Mouse (Mus musculus) central nervous system, embryonic 11.5 days (tissue): Measurements from ENCODE around the gene Adamts4. TPM values are rescaled to one million over a fixed set of nuclear protein-coding genes. Genes with fewer than 3 reads are reported as not detected.

Experiments
- polyA plus RNA-seq: library from polyadenylated mRNA; depleted of rRNA; stranded (reverse); fragments of >200 nt; gene quantifications from 2 replicates; pipeline ENCODE4 v1.2.3, GENCODE M21; 2012; rRNA removed

The Adamts4 gene
- polyA plus RNA-seq: 3.2 and 4.1 TPM in 2 replicates

DNA sequence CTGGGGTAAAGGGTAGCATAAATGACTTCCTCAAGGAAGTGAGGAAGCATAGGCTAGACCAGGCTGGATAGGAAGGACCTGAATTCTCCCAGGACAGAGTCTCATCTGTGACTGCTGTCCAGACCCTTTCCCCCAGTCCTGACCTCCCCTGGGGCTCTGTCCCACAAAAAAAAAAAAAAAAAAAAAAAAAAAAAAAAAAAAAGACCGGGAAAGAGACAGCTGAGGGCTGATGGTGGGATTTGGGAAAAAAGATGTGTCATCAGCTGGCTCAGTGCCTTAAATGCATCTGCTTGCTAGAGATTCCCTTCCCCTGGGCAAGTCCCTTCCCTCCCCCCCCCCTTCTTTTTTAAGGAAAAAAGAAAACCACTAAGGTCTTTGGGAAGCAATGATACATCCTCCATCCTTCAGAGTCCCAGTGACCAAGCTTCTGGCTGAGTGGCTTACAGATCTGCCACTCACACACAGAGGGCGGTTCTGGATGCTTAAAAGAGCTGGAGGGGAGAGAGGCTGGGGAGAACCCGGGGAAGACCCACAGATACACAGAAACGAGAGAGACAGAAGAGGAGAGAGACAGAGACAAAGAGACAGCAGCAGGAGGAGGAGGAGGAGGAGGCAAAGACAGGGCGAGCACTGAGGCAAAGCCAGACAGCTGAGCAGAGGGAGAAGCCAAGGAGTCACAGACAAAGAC, at the start of gene Adamts4:
Gene Adamts4 (plus strand): TSS at position 509 of the 688 bp plus-strand sequence.

DNA sequence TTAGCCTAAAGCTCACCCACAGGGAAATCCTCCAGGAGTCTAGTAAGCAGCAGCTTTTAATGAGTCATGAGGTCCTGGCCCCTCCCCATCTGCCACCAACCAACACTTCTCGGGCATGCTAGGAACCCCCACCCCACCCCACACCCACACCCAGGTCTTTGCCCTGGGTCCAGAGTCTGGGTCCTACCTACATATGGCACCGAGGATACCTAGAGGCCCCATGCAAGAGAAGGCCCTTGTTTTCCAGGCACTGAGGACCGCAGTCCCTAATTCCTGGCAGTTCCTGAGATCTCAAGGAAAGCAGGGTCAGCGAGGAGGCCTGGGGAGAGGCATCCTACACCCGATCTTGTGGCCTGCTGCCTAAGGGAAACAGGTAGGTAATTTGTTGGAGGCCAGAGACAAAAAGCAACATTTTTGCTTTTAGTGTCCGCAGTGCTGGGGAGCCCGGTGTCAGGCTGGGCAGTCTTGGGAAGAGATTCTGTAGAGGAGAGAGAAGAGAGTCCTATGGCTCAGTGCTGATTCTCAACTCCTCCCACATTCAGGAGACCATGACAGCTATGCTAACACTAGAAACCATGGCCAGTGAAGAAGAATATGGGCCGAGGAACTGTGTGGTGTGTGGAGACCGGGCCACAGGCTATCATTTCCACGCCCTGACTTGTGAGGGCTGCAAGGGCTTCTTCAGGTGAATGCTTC, 36.3 kb upstream of the Adamts4 start, which contains the start of gene Nr1i3:
Gene Nr1i3 (plus strand): TSS at position 170 of the 696 bp plus-strand sequence.

DNA sequence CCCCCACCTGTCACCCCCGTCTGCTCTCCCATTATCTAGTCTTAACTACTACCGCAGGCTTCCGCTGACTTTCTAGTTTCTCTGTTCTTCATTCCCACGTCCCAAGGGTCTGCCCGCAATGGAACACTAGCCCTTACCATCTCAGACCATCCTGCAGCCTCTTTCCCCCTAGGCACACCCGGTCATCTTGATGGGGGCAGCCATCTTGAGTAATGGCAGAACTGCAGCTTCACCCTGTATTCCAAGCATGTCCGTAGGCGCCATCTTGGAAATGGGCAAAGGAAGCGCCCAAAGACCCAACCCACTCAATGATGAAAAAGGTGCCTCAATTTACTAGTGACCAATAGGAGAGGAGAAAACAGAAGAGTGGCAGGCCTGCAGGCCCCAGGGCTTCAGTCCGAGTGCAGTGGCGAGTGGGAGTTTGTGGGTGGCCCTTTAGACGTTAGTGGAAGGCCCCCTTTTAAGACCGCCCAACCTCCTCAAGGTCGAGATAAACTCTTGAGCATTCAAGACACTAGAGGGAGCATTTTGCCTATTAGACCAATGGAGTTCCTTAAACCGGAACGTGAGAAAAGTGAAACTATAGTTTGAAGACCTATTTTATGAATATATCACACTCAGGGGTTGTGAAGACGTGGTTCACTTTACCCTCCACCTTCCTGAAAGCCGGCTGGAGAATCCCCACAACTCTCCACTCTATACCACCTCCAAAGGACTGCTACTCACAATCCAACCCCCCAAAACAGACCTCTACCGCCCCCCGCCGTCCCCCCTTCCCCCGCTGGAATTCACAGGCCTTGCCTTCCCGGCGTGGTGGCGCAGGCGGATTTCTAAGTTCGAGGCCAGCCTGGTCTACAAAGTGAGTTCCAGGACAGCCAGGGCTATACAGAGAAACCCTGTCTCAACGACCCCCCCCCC, 27.7 kb upstream of the Adamts4 start, which contains the start of gene Tomm40l:
Gene Tomm40l (minus strand): TSS at position 277 of the 918 bp plus-strand sequence.

DNA sequence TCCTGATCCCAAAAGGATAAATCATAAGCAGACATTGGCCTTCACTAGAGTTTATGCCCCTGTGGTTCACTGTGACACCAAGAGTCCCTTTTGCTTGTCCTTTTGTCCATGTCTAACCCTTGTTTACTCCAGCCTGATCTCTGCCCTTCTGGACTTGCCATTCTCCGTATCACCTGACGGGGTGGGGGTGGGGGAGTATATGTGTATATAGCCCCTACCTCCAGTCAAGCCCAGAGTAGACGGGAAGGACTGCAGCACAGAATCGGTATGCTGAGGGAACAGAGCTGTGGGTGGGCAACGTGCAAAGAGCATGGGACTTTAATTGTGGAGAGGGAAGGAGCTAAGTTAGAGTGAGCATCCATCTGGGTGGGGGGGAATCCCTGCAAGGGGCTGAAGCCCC, 25.4 kb upstream of the Adamts4 start, which contains the start of gene Apoa2:
Gene Apoa2 (plus strand): TSS at position 198 of the 400 bp plus-strand sequence.

DNA sequence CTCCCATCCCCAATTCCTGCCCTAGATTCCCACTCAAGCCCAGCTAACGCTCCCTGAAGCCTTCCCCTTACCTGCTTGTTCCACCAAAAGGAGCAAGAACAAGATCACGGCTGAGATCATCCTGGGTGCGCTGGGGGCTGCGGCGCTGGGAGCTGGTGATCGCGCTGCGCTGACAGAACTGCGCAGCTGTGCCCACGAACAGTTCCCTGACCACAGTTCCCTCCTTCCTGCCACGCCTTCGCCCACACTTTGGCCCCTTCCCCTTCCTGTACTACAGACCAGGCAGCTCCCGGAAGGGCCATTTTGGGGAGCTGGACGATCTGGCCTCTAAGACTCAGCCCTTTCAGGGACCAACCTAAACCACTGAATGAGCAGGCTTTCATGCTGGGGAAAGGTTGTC, 16.1 kb upstream of the Adamts4 start, which contains the start of gene Fcer1g:
Gene Fcer1g (minus strand): TSS at position 240 of the 400 bp plus-strand sequence.

DNA sequence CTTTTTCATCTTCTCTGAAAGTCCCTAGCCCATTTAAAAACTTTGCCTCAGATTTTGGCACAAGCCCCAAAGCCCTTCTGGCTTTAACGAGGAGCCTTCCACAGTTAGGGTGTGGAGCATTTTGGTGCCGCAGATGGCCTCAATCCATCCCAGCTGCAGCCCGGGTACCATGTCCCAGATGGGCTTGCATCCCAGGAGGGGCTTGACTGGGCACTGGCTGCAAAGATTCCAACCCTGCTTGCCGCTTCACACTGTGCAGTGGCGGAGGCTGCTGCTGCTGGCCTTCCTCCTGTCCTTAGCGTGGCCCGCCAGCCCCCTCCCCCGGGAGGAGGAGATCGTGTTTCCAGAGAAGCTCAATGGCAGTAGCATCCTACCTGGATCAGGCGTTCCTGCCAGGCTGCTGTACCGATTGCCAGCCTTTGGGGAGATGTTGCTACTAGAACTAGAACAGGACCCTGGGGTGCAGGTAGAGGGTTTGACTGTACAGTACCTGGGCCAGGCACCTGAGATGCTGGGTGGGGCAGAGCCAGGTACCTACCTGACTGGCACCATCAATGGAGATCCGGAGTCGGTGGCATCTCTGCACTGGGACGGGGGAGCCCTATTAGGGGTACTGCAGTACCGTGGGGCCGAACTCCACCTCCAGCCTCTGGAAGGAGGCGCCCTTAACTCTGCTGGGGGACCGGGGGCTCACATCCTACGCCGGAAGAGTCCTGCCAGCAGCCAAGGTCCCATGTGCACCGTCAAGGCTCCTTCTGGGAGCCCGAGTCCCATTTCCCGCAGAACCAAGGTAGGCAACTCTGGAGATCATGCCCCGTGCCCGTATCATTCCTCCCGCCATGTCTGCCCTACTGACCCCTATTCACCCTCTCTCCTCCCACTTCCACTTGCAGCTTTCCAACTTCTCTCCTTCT, 716 bp downstream of the Adamts4 start, which contains the start of gene Ndufs2:
Gene Ndufs2 (minus strand): TSS at position 709 of the 914 bp plus-strand sequence.

DNA sequence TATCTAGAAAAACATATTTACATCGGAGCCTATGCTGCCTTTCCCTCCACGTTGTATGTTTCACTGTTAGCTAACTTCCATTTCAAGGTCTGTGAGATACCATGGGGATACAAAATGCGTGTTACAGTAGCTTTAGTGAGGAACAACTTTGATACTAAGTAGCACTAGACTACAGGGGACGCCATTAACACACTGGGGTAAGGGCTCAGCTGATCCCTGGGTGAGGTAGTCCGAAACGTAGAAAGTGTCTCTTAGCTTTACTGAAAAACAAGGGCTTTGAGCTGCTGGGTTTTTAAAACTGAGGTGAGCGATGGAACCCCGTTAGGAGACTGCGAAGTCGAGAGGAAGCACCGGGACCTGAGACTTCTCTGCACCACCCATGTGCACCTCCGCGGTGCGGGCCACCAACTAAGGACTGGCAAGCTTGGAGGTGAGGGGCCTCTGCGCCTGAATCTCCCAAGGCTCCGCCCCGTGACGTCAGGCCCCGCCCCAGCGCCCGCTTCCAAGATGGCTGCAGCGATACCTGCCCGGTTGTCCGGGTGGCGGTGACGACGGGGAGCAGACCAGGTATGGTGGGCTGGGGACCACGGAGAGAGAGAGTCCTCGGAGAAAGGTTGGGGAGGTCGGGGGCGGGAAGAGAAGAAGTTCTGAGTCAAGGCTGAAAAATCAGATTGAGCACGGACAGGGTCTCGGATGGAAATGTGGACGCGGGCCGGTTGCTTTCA, 19.8 kb downstream of the Adamts4 start, which contains the start of gene B4galt3:
Gene B4galt3 (plus strand): TSS at position 481 of the 725 bp plus-strand sequence.

DNA sequence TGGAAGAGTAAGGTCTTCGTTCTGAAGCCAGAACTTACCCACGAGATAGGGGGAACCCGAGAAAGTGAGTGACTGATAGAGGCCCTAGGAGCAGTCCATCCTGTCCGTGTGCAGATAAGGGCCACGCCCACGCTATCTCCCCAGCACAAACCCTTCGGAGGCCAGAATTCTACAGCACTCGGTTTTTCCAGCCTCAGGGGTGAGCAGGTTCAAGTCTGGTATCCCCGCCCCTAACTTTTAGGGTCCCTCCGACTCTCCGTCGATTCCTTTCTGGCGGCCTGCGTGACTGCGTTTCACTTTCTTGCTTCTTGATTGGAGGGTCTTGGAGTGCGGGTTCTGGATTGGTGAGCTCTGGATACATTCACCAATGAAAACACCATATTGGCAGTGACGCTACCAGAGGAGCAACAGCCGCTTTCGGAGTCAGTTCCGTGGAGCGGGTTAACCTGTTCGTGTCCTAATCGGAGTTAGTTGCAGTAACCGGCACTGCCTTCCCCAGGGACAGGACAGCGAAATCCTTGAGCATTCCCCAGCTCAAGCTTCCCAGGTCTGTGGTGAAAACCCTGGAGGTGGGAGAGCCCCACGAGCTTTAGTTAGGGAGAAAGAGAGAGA, 30.8 kb downstream of the Adamts4 start, which contains the start of gene Ppox:
Gene Ppox (minus strand): TSS at position 271 of the 612 bp plus-strand sequence.

DNA sequence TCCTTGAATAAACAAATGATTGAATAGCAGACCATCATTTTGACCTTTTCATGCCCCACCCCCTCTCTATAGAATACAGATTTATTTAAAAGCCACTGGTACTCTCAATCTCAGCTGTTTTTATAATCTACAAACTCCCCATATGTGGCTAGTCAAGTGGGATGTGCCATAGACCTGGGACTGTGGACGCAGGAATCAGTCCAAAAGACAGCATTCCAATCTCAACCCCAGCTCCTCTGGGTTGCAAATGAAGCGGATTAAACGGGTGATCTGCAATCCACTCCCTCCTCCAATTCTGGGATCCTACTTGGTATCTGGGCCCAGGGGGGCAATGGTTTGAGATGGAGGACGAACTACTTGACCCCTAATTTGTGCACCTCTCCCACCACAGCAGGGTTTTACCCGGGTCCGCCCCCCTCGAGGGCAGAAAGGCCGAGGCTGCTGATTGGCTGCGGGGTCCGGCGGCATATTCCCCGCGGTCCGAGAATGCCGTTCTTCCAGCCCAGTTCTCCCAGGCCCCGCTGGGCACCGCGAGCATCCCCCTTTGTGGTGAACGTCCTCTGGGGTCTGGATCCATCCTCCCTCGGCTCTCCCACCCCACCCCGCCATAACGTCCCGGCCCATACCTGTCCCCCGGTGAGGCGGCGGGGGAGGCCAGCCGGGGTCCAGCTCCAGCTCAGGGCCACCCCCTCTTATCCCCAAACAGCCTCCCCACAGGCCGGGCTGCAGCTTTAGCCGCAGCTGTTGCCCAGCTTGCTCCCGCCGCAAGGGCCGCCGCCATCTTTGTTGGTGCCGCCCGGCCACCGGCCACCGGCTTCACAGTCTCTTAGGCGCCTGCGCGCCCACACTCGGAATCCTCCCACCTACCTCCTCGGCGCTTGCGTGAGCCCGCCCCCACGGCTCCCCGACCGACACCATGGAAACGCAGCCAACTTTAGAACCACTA, 37.2 kb downstream of the Adamts4 start, which contains the start of gene Usp21:
Gene Usp21 (minus strand): TSS at position 856 of the 946 bp plus-strand sequence.

DNA sequence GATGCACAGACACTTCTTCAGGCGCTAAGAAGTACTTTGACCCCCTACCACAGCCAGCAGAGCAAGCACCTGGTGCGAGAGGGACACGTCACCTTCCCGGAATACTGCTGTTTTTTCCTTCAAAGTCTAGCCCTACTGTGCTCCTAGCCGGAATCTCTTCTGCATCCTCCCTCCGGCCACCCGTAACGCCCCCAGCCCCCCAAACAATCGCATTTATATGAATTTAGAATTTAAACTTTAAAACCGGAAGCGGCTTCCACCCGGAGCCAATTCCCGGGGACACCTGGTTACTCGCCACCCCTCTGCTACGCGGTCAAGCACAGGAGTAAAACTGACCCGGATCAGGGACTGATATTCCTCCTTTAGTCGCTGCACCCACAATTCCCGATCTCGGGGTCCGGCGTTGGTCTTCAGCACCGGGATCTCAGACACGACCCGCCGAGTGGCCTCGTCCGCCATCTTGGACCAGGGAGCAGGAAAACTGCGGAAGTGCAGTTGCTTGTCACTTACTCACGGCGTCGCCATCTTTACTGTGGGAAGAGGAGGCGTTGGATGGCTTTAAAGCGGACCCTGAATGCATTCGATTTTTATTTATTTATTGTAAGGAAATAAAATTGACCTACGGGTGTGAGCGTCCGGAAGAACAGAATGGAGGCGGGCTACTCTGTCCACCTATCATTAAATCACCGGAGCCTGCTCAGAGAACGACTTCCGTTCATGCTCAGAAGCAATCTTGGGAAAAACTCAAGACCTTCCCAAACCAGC, 44.3 kb downstream of the Adamts4 start, which contains the start of gene Ufc1:
Gene Ufc1 (minus strand): TSS at position 727 of the 765 bp plus-strand sequence.

Other genes starting within 250 kb of the Adamts4 start
- gene Fcgr4, start 231.5 kb upstream of the Adamts4 start, polyA plus RNA-seq: 0.20 and 0.45 TPM in 2 replicates
- gene Fcgr3, start 185.5 kb upstream of the Adamts4 start, polyA plus RNA-seq: 5.1 and 6.4 TPM in 2 replicates
- 3.0 and 3.8 TPM in 2 replicates for gene Cfap126, start 136.5 kb upstream of the Adamts4 start, polyA plus RNA-seq
- 236 and 443 TPM in 2 replicates for gene Sdhc, start 99.8 kb upstream of the Adamts4 start, polyA plus RNA-seq
- 0.72 and 3.3 TPM in 2 replicates for gene Mpz, start 99.7 kb upstream of the Adamts4 start, polyA plus RNA-seq
- gene Pcp4l1, start 54.2 kb upstream of the Adamts4 start, polyA plus RNA-seq: 11.0 and 15.7 TPM in 2 replicates
- 0.02 and 0.04 TPM in 2 replicates for gene Nr1i3, start 36.5 kb upstream of the Adamts4 start, polyA plus RNA-seq
- 29.2 and 29.8 TPM in 2 replicates for gene Tomm40l, start 27.9 kb upstream of the Adamts4 start, polyA plus RNA-seq
- 41.5 and 103 TPM in 2 replicates for gene Apoa2, start 25.4 kb upstream of the Adamts4 start, polyA plus RNA-seq
- 12.5 and 17.5 TPM in 2 replicates for gene Fcer1g, start 16.1 kb upstream of the Adamts4 start, polyA plus RNA-seq
- gene Ndufs2, start 967 bp downstream of the Adamts4 start, polyA plus RNA-seq: 172 and 189 TPM in 2 replicates
- gene B4galt3, start 19.9 kb downstream of the Adamts4 start, polyA plus RNA-seq: 47.0 and 62.1 TPM in 2 replicates
- gene Ppox, start 30.8 kb downstream of the Adamts4 start, polyA plus RNA-seq: 95.5 and 100.0 TPM in 2 replicates
- gene Usp21, start 37.6 kb downstream of the Adamts4 start, polyA plus RNA-seq: 96.3 and 99.2 TPM in 2 replicates
- 65.4 and 89.0 TPM in 2 replicates for gene Ufc1, start 44.6 kb downstream of the Adamts4 start, polyA plus RNA-seq
- gene Dedd, start 78.7 kb downstream of the Adamts4 start, polyA plus RNA-seq: 44.7 and 66.6 TPM in 2 replicates
- gene Nit1, start 95.2 kb downstream of the Adamts4 start, polyA plus RNA-seq: 36.9 and 48.0 TPM in 2 replicates
- 141 and 293 TPM in 2 replicates for gene Pfdn2, start 95.2 kb downstream of the Adamts4 start, polyA plus RNA-seq
- gene Klhdc9, start 110.4 kb downstream of the Adamts4 start, polyA plus RNA-seq: 1.9 and 2.2 TPM in 2 replicates
- 0.95 and 1.1 TPM in 2 replicates for gene Nectin4, start 119.7 kb downstream of the Adamts4 start, polyA plus RNA-seq
- 0.92 and 1.7 TPM in 2 replicates for gene Arhgap30, start 138.5 kb downstream of the Adamts4 start, polyA plus RNA-seq
- 99.5 and 131 TPM in 2 replicates for gene Usf1, start 160.9 kb downstream of the Adamts4 start, polyA plus RNA-seq
- 3.7 and 5.0 TPM in 2 replicates for gene Tstd1, start 168.5 kb downstream of the Adamts4 start, polyA plus RNA-seq
- 7.0 and 10.3 TPM in 2 replicates for gene F11r, start 187.1 kb downstream of the Adamts4 start, polyA plus RNA-seq